Mouse (Mus musculus): Measurements from ENCODE around the gene Gm43951.
A peak's percentile ranks its signal among the peaks of the same experiment; 100 is the strongest.
"Not testable (repeated sequence)": the region's sequence is repeated elsewhere in the genome, so short reads cannot be mapped to it uniquely, and the experiment has no call there.

Gm43951 gene

DNA sequence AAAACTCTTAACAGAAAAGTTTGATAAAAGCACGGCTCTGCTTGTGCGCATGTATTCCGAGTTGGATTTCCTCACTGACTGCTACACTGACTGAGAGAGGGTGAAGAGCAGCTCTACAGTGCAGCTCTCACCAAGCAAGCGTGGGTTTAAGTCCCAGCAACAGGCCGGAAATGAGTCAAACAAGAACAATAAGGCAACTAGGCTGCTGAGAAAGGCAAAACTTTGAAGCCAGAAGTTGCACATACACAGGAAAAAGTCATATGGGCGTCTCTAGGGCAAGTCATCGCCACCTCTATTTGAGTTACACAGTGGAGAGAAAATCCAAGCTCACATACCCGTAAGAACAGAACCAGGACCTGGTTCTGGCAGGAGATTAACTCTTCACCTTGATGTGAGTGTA is 10.1 kb downstream of the Gm43951 start:
- DNase-seq = no peak

DNA sequence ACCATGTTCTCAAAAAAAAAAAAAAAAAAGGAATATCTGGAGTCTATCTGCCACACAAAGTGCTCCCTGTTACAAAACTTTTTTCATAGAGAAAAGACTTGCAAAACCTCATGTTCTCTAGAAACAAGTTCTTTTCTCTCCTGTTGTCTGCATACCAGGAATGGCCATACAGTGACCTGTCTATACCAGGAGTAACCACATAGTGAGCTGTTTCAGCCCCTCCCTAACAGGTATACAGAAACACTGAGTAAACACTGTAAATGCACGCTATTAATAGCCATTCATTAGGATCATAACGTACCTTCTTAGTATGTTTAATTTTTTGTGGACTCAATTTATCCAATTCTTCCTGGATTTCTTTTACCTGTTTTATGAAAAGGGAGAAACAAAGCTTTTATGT is 12.4 kb downstream of the Gm43951 start:
- no peak for DNase-seq

DNA sequence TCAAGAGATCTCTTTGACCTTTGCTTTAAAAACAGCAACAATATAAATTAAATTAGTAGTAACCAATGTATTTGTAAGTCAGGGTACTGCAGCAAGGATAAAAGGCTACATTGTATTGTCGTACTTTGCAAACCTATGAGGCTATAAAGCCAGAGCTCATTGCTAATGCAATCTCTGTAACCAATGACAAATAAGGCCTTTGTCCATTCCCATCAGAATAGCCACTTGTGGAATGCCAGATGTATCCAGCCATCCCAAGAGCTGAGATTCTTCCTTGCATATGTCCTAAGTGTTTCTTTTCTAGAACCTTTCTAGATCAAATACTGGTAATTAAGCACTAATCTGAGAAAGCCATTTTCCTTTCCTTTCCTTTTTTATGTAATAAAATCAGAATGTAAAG is 15.8 kb downstream of the Gm43951 start:
- DNase-seq = no peak

DNA sequence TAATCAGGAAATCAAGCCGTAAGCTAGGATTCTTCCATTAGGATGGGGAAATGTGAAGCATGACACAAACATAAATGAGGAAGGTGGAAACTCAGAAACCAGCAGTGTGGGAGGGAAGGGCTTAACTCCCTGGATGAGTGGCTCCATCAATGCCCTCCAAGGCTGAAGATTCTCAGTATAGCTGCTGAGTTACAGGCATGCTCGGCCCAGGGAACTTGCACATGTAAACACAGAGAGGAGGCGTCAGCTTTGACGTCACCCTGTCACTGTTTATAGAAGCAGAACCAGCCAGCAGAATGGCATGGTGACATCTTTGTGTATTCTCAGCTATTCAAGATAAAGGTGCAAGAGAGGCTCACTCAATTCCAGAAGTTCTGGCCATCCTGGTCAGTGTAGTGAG is 22.4 kb downstream of the Gm43951 start:
- DNase-seq = no peak

DNA sequence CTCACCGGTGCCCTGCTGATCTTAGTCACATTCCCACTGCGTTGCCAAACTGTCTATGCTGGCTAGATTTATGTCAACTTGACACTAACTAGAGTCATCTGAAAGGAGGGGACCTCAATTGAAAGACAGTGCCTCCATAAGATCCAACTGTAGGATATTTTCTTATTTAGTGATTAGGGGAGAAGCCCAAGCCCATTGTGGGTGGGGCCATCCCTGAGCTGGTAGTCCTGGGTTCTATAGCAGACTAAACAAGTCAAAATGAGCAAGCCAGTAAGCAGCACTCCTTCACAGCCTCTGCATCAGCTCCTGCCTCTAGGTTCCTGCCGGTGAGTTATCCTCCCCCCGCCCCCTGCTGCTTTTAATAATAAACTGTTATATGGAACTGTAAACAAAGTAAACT is 25.5 kb downstream of the Gm43951 start:
- DNase-seq = no peak

DNA sequence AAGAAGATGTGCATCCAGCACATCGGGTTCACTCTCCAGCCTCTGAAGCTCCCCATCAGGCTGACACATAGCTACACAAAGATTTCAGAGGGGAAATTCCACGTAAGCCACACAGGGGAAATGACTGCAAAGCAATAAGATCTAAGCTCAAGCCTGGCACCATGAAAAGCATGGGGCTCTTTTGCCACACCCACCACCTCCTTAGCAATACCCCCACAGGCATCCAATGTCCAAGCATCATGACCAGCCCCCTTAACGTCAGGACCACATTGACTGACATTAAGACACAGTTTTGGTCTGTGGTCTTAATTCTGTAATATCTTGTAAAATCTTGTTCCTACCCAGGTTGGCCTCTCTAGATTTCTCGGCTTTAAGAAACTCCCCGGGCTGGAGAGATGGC is 26.1 kb downstream of the Gm43951 start:
- DNase-seq = no peak

DNA sequence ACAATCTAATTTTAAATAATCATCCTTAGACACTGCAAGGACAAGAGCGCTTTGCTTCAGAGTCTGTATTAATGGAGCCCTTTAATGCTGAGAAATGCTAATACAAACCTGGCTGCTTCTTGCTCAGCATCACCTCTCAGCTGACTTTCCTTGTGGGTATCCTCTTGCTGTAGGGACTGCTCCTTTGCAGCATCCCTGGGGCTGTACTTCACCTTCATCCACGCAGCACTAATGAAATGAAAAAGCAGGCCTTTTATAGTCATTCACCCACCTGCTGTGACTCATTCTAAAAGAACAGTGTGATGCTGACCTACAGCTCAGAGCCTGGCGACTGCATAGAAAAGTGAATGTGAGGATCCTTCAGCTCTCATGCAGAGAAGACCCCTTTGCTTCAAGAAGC is 30.1 kb downstream of the Gm43951 start:
- DNase-seq = no peak

DNA sequence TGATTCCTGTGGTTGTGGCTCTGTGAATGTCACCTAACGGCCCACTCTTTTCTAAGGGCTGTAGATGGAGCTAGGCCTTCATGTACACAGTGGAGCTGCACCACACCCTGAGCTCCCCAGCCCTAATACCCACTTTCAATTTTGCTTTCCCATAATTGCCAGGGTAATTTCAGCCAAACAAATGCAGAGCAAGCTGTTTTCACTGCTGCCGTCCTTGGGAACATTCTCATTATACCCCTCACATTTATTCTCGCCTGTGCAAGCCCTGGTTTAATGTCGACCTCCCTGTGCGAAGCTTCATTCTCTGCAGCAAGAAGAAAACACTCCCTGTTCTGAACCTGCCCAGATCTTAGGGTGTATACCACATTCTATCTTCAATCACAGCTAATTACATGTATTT is 30.7 kb downstream of the Gm43951 start:
- DNase-seq = no peak

DNA sequence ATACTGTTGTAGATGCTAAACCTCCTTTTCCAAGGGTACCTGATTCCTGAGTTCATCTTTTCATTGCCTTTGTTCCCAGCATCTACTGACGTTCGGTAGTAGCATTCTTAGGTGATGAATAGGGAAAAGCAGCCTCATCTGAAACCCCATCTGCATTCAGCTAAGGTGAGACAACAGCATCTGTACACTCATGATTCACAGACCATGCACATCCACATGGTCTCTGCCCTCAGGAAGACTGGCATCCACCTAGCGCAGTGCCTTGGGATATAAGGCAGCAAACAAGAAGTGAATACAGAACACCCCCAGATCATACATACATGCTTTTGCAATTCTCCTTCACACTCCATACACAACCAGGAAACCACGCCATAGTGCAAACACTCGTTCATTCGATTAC is 31.9 kb downstream of the Gm43951 start:
- DNase-seq = no peak

DNA sequence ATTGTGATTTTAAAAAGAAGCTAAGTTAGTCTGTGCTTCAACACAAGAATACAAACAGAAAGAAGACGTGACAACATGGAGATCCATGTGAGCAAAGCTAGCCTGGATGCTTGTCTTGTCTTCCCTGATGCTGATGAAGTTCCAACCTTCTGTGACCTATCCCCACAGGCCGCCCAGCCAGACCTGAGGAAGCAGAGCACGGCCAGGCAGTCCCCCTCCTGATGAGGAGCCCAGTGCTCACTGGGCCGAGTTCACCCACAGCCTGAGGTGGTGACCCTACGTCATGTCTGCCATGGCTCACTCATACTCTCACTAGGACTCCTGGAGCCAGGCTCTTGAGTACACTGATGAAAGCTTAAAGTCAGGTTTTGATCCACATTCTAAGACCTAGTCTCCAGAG is 33.1 kb downstream of the Gm43951 start:
- DNase-seq = no peak

DNA sequence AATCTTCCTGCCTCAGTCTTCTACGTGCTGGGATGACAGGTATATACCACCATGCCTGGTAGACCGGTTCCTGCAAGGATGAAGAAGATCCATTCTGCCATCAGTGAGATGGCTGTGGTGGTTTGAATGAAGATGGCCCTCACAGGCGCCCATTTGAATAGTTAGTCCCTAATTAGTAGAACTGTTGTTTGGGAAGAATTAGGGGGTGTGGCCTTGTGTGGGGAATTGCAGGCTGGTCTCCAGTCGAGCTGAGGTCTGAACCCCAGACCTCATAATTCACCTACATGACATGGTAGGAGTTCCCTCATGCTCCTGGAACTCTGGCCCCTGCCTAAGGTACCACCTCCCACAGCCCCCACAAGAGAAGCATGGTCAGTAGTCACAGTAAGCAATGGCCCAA is 34.7 kb downstream of the Gm43951 start:
- DNase-seq = not testable (repeated sequence)

DNA sequence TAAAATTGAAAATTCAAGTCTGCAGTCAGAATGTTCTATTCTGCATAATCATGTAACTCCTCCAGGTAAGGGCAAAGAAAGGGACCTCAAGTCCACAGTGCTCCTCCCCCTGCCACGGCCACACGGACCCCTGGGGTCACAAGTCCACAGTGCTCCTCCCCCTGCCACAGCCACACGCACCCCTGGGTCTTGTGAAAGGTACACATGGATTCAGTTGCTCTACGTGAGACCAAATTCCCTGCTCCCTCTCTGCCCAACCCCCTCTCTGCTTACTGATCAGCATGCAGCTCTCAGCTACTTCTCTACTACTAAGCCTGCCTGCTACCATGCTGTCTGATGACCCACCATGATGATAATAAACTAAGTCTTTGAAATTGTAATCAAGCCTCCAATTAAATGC is 36.8 kb downstream of the Gm43951 start:
- DNase-seq = no peak

DNA sequence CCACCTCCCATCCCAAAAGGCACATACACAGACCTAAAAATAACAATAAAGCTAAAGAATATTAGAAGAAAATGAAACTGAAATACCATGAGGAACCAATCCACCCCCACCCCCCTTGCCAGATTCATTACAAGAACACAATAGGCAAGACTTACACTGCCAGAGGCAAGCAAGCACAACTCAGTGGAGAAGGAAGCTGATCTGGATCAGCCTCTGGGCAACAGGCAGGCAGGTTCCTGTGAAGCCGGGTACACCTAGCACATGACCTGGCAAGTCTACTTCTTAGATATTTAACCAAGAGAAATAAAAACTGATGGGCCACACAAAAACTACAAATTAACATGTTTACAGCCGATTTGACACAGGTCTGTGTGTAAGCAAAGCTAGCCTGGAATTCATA is 43.4 kb downstream of the Gm43951 start:
- DNase-seq = no peak

DNA sequence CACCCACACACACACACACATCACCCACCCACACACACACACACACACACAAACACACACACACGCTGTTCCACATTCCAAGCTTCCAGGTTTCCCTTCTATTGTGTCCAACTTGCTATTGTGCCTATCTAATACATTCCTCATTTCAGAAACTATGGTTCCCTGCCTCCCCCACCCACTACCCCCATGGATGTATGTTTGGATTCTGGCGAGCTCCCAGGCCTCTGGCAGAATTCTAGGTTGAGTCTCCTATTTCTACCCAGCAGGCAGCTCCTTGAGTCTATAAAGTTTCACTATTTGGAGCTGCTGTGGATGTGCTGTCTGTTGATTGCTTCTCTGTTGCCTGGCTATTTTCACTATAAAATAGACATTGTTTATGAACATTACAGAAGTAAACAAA is 50.0 kb downstream of the Gm43951 start:
- DNase-seq = no peak

DNA sequence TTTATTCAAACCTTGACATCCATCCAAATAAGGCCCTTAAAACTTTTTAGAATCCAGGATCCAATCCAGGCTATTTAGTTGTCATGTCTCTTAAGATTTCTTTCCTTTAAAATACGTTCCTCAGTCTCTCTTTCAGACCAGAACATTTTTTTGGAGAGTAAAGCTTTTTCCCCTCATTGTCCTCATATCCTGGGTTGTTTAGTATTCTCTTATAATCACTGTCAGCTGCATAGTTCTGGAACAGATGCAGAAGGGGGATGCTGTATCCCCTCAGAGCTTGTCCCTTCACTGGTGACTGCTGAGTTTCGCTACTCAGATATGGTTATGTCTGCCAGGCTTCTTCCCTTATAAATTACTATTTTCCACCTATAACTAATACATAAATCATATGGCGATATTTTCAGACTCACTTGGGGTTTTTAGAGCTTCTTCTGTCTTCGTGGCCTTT is 50.6 kb downstream of the Gm43951 start:
- no peak for DNase-seq

DNA sequence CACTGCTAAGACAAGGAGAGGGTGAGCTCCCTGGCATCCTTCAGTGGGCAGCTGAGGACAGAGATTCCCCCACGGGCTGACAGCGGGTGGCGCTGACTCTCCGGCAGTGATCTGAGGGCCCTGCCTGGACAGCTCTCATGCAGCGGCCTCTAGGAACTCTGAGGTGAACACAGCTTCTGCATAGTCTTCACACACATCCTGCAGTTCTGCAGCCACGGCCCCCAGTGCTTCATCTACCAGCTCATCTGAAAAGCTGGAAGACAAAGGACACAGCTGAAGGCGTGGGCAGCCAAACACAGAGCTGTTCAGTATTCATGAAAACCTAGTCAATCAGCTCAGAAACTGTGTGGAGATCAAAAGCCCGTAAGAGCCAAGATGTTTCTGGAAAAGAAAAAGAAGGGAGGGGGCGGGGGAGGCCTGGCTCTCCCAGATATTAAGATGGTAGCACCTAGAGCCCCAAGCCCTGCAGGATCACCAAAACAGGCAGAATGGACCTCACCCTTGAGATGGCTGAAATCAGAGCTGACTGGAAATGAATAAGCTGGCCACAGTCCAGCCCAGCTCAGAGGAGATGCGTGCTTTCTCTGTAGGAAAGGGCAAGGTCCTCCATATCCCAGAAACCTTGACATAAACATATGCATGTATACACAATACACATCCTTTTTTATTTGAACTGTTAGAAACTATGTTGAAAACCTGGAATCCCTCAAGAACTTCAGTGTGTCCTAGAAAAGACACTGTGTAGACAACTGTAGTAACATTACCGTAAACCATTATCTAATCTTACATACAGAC is 51.3 kb downstream of the Gm43951 start:
- DNase-seq = peak in 1 of 2 experiments; percentile 54
